Mouse (Mus musculus): ENCODE results near the gene Ninl. TPM values are rescaled to one million over a fixed set of nuclear protein-coding genes. Genes with fewer than 3 reads are reported as not detected.
A peak's percentile ranks its signal among the peaks of the same experiment; 100 is the strongest.

The Ninl gene
- polyA plus RNA-seq, 1 experiment from 2014 or later = 3.2 TPM

DNA sequence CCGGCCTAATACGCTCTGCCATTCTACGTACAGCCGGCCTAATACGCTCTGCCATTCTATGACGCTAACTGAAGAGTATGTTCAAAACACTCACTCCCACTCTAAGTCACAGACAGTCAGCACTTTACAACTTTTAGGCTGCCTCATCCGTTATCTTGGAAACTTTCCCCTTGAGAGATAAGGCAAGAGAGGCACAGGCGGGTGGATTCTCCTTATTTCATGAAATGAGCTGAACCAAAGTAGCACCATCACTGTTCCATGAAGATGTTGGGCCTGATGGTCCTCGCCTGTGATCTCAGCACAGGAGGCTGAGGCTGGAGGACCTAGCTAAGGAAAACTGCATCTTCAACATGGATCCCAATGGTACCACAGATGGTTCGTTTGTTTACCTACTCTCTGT is 34.8 kb downstream of the Ninl start:
- no peak overlapping the region for H3K27ac ChIP-seq (ENCODE audit: low read length)

DNA sequence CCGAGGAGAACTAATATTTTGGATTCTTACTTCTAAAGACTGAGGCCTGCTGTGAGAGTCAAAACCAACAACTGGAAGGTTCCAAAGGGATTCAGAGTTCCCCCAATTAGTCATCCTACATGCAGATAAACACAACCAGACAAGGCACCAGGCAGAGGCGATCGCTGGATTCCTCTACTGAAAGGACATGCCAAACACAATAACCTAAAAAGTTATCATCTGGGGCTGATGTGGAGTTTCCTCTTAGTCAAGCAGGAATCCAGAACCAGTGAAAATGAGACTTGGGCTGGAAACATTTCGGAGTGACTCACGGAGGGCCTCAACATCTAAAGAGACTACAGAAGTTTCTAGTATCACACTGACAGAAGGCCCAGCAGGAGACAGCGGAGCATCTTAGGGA is 35.4 kb downstream of the Ninl start:
- Histone ChIP-seq H3K4me2 (ENCODE audit: low read depth, low read length) (no peak overlapping the region), H3K9ac (ENCODE audit: low read length) (no peak overlapping the region), H3K4me1 (ENCODE audit: control insufficient read depth, insufficient read depth, low read length) (peaks cover 4% of the 10 kb centered on the region; the same call in 1 of the 2 replicates), H3K27ac (ENCODE audit: low read length) (no peak overlapping the region), H3K9me3 (replicated peaks; ENCODE audit: control insufficient read depth, low read length) (no peaks in the 10 kb centered on the region), H3K36me3 (ENCODE audit: control insufficient read depth, insufficient read depth) (no peaks in the 10 kb centered on the region), H3K27me3 (ENCODE audit: control insufficient read depth, insufficient read depth, low read length) (0 out of 2 replicates have a peak, but pooled peaks cover 3% of the 10 kb centered on the region), H3K4me3 (ENCODE audit: low read length) (no peak overlapping the region)
- WGBS = 66% methylated on average over 6 of the region's 6 CpGs
- no peak for ATAC-seq (replicated peaks; ENCODE audit: extremely low read depth, insufficient read depth, low FRiP score)

More for the DNA sequence above, 34.8 kb downstream of the Ninl start:
- ATAC-seq (replicated peaks; ENCODE audit: extremely low read depth, insufficient read depth, low FRiP score) = no peak
- Histone ChIP-seq H3K4me1 (ENCODE audit: control insufficient read depth, insufficient read depth, low read length) (0 out of 2 replicates have a peak, but pooled peaks cover 2% of the 10 kb centered on the region), H3K9ac (ENCODE audit: low read length) (no peak overlapping the region), H3K9me3 (replicated peaks; ENCODE audit: control insufficient read depth, low read length) (no peaks in the 10 kb centered on the region), H3K27me3 (ENCODE audit: control insufficient read depth, insufficient read depth, low read length) (0 out of 2 replicates have a peak, but pooled peaks cover 3% of the 10 kb centered on the region), H3K4me2 (ENCODE audit: low read depth, low read length) (no peak overlapping the region), H3K4me3 (ENCODE audit: low read length) (no peak overlapping the region), H3K36me3 (ENCODE audit: control insufficient read depth, insufficient read depth) (no peaks in the 10 kb centered on the region)
- WGBS = 78% methylated on average over 10 of the region's 10 CpGs

DNA sequence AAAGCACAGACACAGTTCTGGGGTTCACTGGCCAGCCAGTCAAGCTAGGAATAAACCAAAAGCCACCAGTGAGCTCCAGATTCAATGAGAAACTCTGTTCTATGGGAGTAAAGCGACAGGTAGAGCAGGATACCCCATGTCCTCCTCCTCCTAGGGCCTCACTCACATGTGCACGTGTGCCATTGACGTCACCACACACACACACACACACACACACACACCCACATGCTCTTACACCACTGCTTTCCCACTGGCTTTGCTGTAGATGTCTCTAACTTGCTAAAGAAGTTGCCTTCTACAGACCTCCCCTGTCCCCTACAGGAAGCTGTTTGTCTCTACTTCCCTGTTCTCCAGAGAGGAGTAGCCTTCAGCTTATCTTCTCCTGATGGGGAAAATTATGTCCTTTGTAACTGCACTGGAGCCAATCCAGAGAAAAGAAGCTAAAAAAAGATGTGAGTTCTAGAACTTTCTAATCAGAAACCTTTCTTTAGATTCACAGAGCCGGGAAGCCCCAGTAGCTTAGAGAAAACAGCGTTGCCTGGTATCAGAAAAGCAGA is 37.5 kb downstream of the Ninl start:
- no peak overlapping the region for H3K4me2 ChIP-seq (ENCODE audit: low read depth, low read length)
- H3K27me3 ChIP-seq (ENCODE audit: control insufficient read depth, insufficient read depth, low read length) = no peaks in the 10 kb centered on the region
- no peak overlapping the region for H3K9ac ChIP-seq (ENCODE audit: low read length)
- H3K36me3 ChIP-seq (ENCODE audit: control insufficient read depth, insufficient read depth) = no peaks in the 10 kb centered on the region
- no peak overlapping the region for H3K27ac ChIP-seq (ENCODE audit: low read length)
- H3K4me3 ChIP-seq (ENCODE audit: low read length) = no peak overlapping the region
- 56% methylated on average over 5 of the region's 5 CpGs for WGBS
- ATAC-seq (replicated peaks; ENCODE audit: extremely low read depth, insufficient read depth, low FRiP score) = no peak
- no peaks in the 10 kb centered on the region for H3K9me3 ChIP-seq (replicated peaks; ENCODE audit: control insufficient read depth, low read length)
- H3K4me1 ChIP-seq (ENCODE audit: control insufficient read depth, insufficient read depth, low read length) = peaks cover 4% of the 10 kb centered on the region; the same call in 1 of the 2 replicates

- H3K27ac ChIP-seq (ENCODE audit: low read length) = no peak overlapping the region
- peak; percentile 60; the same call in 1 of the 2 replicates for ATAC-seq (replicated peaks; ENCODE audit: extremely low read depth, insufficient read depth, low FRiP score)
- 53% methylated on average over 7 of the region's 7 CpGs for WGBS
- H3K4me2 ChIP-seq (ENCODE audit: low read depth, low read length) = no peak overlapping the region
- H3K36me3 ChIP-seq (ENCODE audit: control insufficient read depth, insufficient read depth) = no peaks in the 10 kb centered on the region
- no peaks in the 10 kb centered on the region for H3K9me3 ChIP-seq (replicated peaks; ENCODE audit: control insufficient read depth, low read length)
- peaks cover 4% of the 10 kb centered on the region; the same call in 1 of the 2 replicates for H3K4me1 ChIP-seq (ENCODE audit: control insufficient read depth, insufficient read depth, low read length)
- no peak overlapping the region for H3K4me3 ChIP-seq (ENCODE audit: low read length)
- no peak overlapping the region for H3K9ac ChIP-seq (ENCODE audit: low read length)
- H3K27me3 ChIP-seq (ENCODE audit: control insufficient read depth, insufficient read depth, low read length) = no peaks in the 10 kb centered on the region
These were observed 38.6 kb downstream of the Ninl start for GRCm38 (mm10) chr2:151000402-151001178.

- no peak overlapping the region for H3K27ac ChIP-seq (ENCODE audit: low read length)
- 45% methylated on average over 3 of the region's 3 CpGs for WGBS
- H3K9me3 ChIP-seq (replicated peaks; ENCODE audit: control insufficient read depth, low read length) = no peaks in the 10 kb centered on the region
- H3K4me2 ChIP-seq (ENCODE audit: low read depth, low read length) = no peak overlapping the region
- peaks cover 4% of the 10 kb centered on the region; the same call in 1 of the 2 replicates for H3K4me1 ChIP-seq (ENCODE audit: control insufficient read depth, insufficient read depth, low read length)
- no peak overlapping the region for H3K4me3 ChIP-seq (ENCODE audit: low read length)
- H3K9ac ChIP-seq (ENCODE audit: low read length) = no peak overlapping the region
- no peaks in the 10 kb centered on the region for H3K36me3 ChIP-seq (ENCODE audit: control insufficient read depth, insufficient read depth)
- no peaks in the 10 kb centered on the region for H3K27me3 ChIP-seq (ENCODE audit: control insufficient read depth, insufficient read depth, low read length)
- no peak for ATAC-seq (replicated peaks; ENCODE audit: extremely low read depth, insufficient read depth, low FRiP score)
These were observed 40.2 kb downstream of the Ninl start for GRCm38 (mm10) chr2:150999021-150999420.

DNA sequence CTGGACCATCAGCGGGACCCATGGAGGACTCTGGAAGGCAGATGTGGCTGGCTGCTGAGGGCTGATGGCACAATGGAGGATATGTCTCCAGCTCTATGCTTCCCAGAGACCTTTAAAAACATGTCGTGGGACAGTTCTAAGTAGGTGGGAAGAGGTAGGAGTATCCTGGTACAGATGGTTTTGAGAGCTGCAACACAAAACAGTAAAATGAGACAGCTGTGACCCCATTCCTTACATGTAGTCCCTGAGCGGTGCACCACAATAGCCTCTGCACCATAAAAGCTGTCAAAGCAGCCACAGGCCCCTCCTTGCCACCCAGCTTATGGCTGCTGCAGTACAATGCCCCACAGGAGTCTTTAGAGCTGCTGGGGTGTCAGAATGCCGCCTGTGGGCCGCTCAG is 41.6 kb downstream of the Ninl start:
- ATAC-seq (replicated peaks; ENCODE audit: extremely low read depth, insufficient read depth, low FRiP score) = no peak
- Histone ChIP-seq H3K4me2 (ENCODE audit: low read depth, low read length) (no peak overlapping the region), H3K4me1 (ENCODE audit: control insufficient read depth, insufficient read depth, low read length) (peaks cover 4% of the 10 kb centered on the region; the same call in 1 of the 2 replicates), H3K9me3 (replicated peaks; ENCODE audit: control insufficient read depth, low read length) (no peaks in the 10 kb centered on the region), H3K4me3 (ENCODE audit: low read length) (no peak overlapping the region), H3K27ac (ENCODE audit: low read length) (no peak overlapping the region), H3K9ac (ENCODE audit: low read length) (no peak overlapping the region), H3K27me3 (ENCODE audit: control insufficient read depth, insufficient read depth, low read length) (no peaks in the 10 kb centered on the region), H3K36me3 (ENCODE audit: control insufficient read depth, insufficient read depth) (no peaks in the 10 kb centered on the region)
- 79% methylated on average over 5 of the region's 5 CpGs for WGBS

DNA sequence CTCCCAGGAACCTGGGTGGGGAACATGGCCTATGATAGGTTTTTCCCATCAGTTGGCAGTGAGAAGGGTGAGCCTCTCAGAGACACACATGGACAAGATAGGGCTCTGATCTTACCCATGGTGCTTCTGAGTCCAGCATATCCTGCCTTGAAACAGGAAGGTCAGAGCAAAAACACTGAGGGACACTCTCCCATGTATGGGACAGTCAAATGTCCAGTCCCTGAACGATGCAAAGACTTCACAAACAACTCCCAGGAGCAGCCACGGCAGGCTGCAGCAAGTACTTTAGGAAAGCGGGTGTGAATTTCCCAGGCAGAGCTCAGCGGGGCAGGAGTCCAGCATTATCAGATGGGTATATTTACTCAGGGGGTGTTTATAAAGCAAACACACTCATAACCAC is 43.9 kb downstream of the Ninl start:
- WGBS = 62% methylated on average over 4 of the region's 4 CpGs
- Histone ChIP-seq H3K4me1 (ENCODE audit: control insufficient read depth, insufficient read depth, low read length) (peaks cover 2% of the 10 kb centered on the region; the same call in 1 of the 2 replicates), H3K36me3 (ENCODE audit: control insufficient read depth, insufficient read depth) (no peaks in the 10 kb centered on the region), H3K9me3 (replicated peaks; ENCODE audit: control insufficient read depth, low read length) (no peaks in the 10 kb centered on the region), H3K4me2 (ENCODE audit: low read depth, low read length) (no peak overlapping the region), H3K4me3 (ENCODE audit: low read length) (no peak overlapping the region), H3K27ac (ENCODE audit: low read length) (no peak overlapping the region), H3K9ac (ENCODE audit: low read length) (no peak overlapping the region), H3K27me3 (ENCODE audit: control insufficient read depth, insufficient read depth, low read length) (no peaks in the 10 kb centered on the region)
- ATAC-seq (replicated peaks; ENCODE audit: extremely low read depth, insufficient read depth, low FRiP score) = no peak

DNA sequence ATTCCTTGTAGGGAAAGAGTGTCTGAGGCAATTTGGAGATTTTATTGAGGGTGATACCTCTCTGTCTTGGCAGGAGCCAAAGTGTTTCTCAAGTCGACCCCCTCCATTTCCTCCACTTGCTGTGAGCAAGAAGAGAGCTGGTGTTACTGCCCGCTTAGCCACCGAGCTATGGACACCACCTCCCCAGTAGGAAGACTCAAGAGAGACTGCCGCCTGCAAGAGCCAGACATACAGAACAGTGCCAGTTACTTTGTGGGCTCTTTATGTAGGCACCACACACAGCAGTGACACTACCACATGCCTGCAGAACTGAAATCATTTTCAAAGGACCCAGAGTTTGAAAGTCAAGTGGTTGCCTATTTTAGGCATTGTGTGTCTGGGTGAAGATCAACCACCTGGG is 48.1 kb downstream of the Ninl start:
- Histone ChIP-seq H3K4me3 (ENCODE audit: low read length) (no peak overlapping the region), H3K27me3 (ENCODE audit: control insufficient read depth, insufficient read depth, low read length) (no peaks in the 10 kb centered on the region), H3K9ac (ENCODE audit: low read length) (no peak overlapping the region), H3K4me2 (ENCODE audit: low read depth, low read length) (no peak overlapping the region), H3K9me3 (replicated peaks; ENCODE audit: control insufficient read depth, low read length) (no peaks in the 10 kb centered on the region), H3K4me1 (ENCODE audit: control insufficient read depth, insufficient read depth, low read length) (no peaks in the 10 kb centered on the region), H3K27ac (ENCODE audit: low read length) (no peak overlapping the region), H3K36me3 (ENCODE audit: control insufficient read depth, insufficient read depth) (no peaks in the 10 kb centered on the region)
- 87% methylated on average over 4 of the region's 4 CpGs for WGBS
- no peak for ATAC-seq (replicated peaks; ENCODE audit: extremely low read depth, insufficient read depth, low FRiP score)

DNA sequence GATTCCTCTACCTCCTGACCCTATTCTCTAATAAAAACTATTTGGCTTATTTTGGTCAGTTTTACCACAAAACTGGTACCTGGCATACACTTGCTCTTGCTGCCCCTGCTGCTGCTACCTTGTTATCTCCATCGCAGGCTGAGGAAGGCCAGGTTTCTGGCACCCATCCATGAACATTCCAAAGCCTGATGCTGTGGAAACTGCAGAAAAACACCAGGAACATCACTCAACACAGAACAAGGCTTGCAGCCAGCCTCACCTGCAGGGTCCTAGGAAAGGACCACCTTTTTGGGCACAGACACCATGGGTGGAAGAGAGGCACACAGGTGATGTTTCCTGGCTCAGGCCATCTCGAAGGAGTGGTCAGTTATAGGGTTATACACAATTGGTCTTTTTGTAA is 48.7 kb downstream of the Ninl start:
- WGBS = 59% methylated on average over 2 of the region's 2 CpGs

More for the DNA sequence above, 48.7 kb downstream of the Ninl start:
- Histone ChIP-seq H3K36me3 (ENCODE audit: control insufficient read depth, insufficient read depth) (no peaks in the 10 kb centered on the region), H3K4me2 (ENCODE audit: low read depth, low read length) (no peak overlapping the region), H3K9ac (ENCODE audit: low read length) (no peak overlapping the region), H3K9me3 (replicated peaks; ENCODE audit: control insufficient read depth, low read length) (no peaks in the 10 kb centered on the region), H3K27me3 (ENCODE audit: control insufficient read depth, insufficient read depth, low read length) (no peaks in the 10 kb centered on the region), H3K27ac (ENCODE audit: low read length) (no peak overlapping the region), H3K4me3 (ENCODE audit: low read length) (no peak overlapping the region), H3K4me1 (ENCODE audit: control insufficient read depth, insufficient read depth, low read length) (no peaks in the 10 kb centered on the region)
- no peak for ATAC-seq (replicated peaks; ENCODE audit: extremely low read depth, insufficient read depth, low FRiP score)
